Mouse (Mus musculus): Measurements from ENCODE around the gene Fancc. TPM values are rescaled to one million over a fixed set of nuclear protein-coding genes. Genes with fewer than 3 reads are reported as not detected.

The Fancc gene
- polyA plus RNA-seq, 1 experiment from 2014 or later, result 23.2 TPM

GRCm38 (mm10) chr13:63309563-63309962, 187.5 kb downstream of the Fancc start:
- H3K9me3 ChIP-seq, result no peaks in the 10 kb centered on the region
- H3K9ac ChIP-seq, result no peak overlapping the region
- no peak overlapping the region for H3K4me2 ChIP-seq (replicated peaks)
- H3K27ac ChIP-seq, result peak overlapping the region; percentile 48; the same call in 1 of the 2 replicates
- 86% methylated on average over 3 of the region's 3 CpGs for WGBS
- peaks cover 32% of the 10 kb centered on the region for H3K36me3 ChIP-seq
- no peaks in the 10 kb centered on the region for H3K27me3 ChIP-seq
- H3K4me1 ChIP-seq, result peaks cover 48% of the 10 kb centered on the region
- no peak for ATAC-seq (ENCODE audit: low FRiP score, low read depth)
- H3K4me3 ChIP-seq, result no peak overlapping the region

- ATAC-seq (ENCODE audit: low FRiP score, low read depth), result no peak
- 0 out of 2 replicates have a peak overlapping the region, but pooled peaks have one; percentile 15 for H3K27ac ChIP-seq
- 83% methylated on average over 5 of the region's 5 CpGs for WGBS
Measured at GRCm38 (mm10) chr13:63306768-63307167, 190.3 kb downstream of the Fancc start.

GRCm38 (mm10) chr13:63305160-63306011, 191.7 kb downstream of the Fancc start:
- Histone ChIP-seq H3K4me1 (peaks cover 78% of the 10 kb centered on the region), H3K27me3 (no peaks in the 10 kb centered on the region), H3K27ac (peak overlapping the region; percentile 65), H3K9me3 (no peaks in the 10 kb centered on the region), H3K36me3 (peaks cover 63% of the 10 kb centered on the region), H3K4me3 (no peak overlapping the region), H3K9ac (no peak overlapping the region; the same call in 1 of the 2 replicates), H3K4me2 (replicated peaks) (no peak overlapping the region)
- ATAC-seq (ENCODE audit: low FRiP score, low read depth), result no peak; the same call in 1 of the 2 replicates
- 28% methylated on average over 16 of the region's 16 CpGs for WGBS

More at GRCm38 (mm10) chr13:63306768-63307167, 190.3 kb downstream of the Fancc start:
- H3K4me3 ChIP-seq, result no peak overlapping the region
- H3K9me3 ChIP-seq, result no peaks in the 10 kb centered on the region
- H3K27me3 ChIP-seq, result no peaks in the 10 kb centered on the region
- H3K36me3 ChIP-seq, result peaks cover 52% of the 10 kb centered on the region
- H3K4me1 ChIP-seq, result peaks cover 65% of the 10 kb centered on the region
- H3K4me2 ChIP-seq (replicated peaks), result no peak overlapping the region
- H3K9ac ChIP-seq, result no peak overlapping the region

- H3K4me1 ChIP-seq, result peaks cover 84% of the 10 kb centered on the region
- WGBS, result 48% methylated on average over 3 of the region's 3 CpGs
- ATAC-seq (ENCODE audit: low FRiP score, low read depth), result no peak
- H3K27ac ChIP-seq, result peak overlapping the region; percentile 65; the same call in 1 of the 2 replicates
- no peaks in the 10 kb centered on the region for H3K9me3 ChIP-seq
- H3K36me3 ChIP-seq, result peaks cover 69% of the 10 kb centered on the region
- H3K4me3 ChIP-seq, result no peak overlapping the region
- H3K27me3 ChIP-seq, result no peaks in the 10 kb centered on the region
- no peak overlapping the region for H3K4me2 ChIP-seq (replicated peaks)
- no peak overlapping the region; the same call in 1 of the 2 replicates for H3K9ac ChIP-seq
Measured at GRCm38 (mm10) chr13:63304799-63305159, 192.3 kb downstream of the Fancc start.

GRCm38 (mm10) chr13:63304124-63304792, 192.8 kb downstream of the Fancc start:
- WGBS, result 68% methylated on average over 6 of the region's 6 CpGs
- Histone ChIP-seq H3K9ac (no peak overlapping the region), H3K4me2 (replicated peaks) (no peak overlapping the region), H3K4me3 (no peak overlapping the region), H3K27me3 (no peaks in the 10 kb centered on the region), H3K4me1 (peaks cover 83% of the 10 kb centered on the region), H3K27ac (no peak overlapping the region), H3K36me3 (peaks cover 73% of the 10 kb centered on the region), H3K9me3 (no peaks in the 10 kb centered on the region)
- ATAC-seq (ENCODE audit: low FRiP score, low read depth), result no peak

- Histone ChIP-seq H3K27ac (peak overlapping the region; percentile 67), H3K4me2 (replicated peaks) (no peak overlapping the region), H3K4me1 (peaks cover 80% of the 10 kb centered on the region), H3K27me3 (no peaks in the 10 kb centered on the region), H3K9ac (no peak overlapping the region), H3K36me3 (peaks cover 92% of the 10 kb centered on the region), H3K4me3 (no peak overlapping the region), H3K9me3 (no peaks in the 10 kb centered on the region)
- no peak for ATAC-seq (ENCODE audit: low FRiP score, low read depth)
- 80% methylated on average over 5 of the region's 5 CpGs for WGBS
Measured at GRCm38 (mm10) chr13:63302381-63302780, 194.7 kb downstream of the Fancc start.

GRCm38 (mm10) chr13:63301764-63302209, 195.3 kb downstream of the Fancc start:
- Histone ChIP-seq H3K4me1 (peaks cover 77% of the 10 kb centered on the region), H3K9me3 (no peaks in the 10 kb centered on the region), H3K4me2 (replicated peaks) (no peak overlapping the region), H3K9ac (no peak overlapping the region), H3K4me3 (no peak overlapping the region), H3K36me3 (peaks cover 92% of the 10 kb centered on the region), H3K27ac (peak overlapping the region; percentile 67), H3K27me3 (no peaks in the 10 kb centered on the region)
- 12% methylated on average over 3 of the region's 3 CpGs for WGBS
- peak; percentile 29; the same call in 1 of the 2 replicates for ATAC-seq (ENCODE audit: low FRiP score, low read depth)

- H3K9ac ChIP-seq, result no peak overlapping the region
- H3K27me3 ChIP-seq, result no peaks in the 10 kb centered on the region
- ATAC-seq (ENCODE audit: low FRiP score, low read depth), result no peak
- 67% methylated on average over 7 of the region's 7 CpGs for WGBS
- H3K4me1 ChIP-seq, result peaks cover 74% of the 10 kb centered on the region
- peaks cover 97% of the 10 kb centered on the region for H3K36me3 ChIP-seq
- no peak overlapping the region for H3K4me2 ChIP-seq (replicated peaks)
- H3K4me3 ChIP-seq, result no peak overlapping the region
- H3K9me3 ChIP-seq, result no peaks in the 10 kb centered on the region
- peak overlapping the region; percentile 67 for H3K27ac ChIP-seq
Measured at GRCm38 (mm10) chr13:63300929-63301328, 196.1 kb downstream of the Fancc start.

GRCm38 (mm10) chr13:63298931-63299330, 198.1 kb downstream of the Fancc start:
- Histone ChIP-seq H3K4me3 (no peak overlapping the region), H3K4me1 (peaks cover 72% of the 10 kb centered on the region), H3K27me3 (no peaks in the 10 kb centered on the region), H3K27ac (no peak overlapping the region; the same call in 1 of the 2 replicates), H3K4me2 (replicated peaks) (no peak overlapping the region), H3K9ac (no peak overlapping the region), H3K36me3 (peaks cover 95% of the 10 kb centered on the region), H3K9me3 (no peaks in the 10 kb centered on the region)
- no peak for ATAC-seq (ENCODE audit: low FRiP score, low read depth)
- 79% methylated on average over 5 of the region's 5 CpGs for WGBS

GRCm38 (mm10) chr13:63297933-63298332, 199.1 kb downstream of the Fancc start:
- H3K9ac ChIP-seq, result no peak overlapping the region
- H3K27ac ChIP-seq, result no peak overlapping the region
- H3K36me3 ChIP-seq, result peaks cover 91% of the 10 kb centered on the region
- ATAC-seq (ENCODE audit: low FRiP score, low read depth), result no peak
- H3K27me3 ChIP-seq, result no peaks in the 10 kb centered on the region
- peaks cover 71% of the 10 kb centered on the region for H3K4me1 ChIP-seq
- no peak overlapping the region for H3K4me3 ChIP-seq
- H3K9me3 ChIP-seq, result no peaks in the 10 kb centered on the region
- 94% methylated on average over 3 of the region's 3 CpGs for WGBS
- no peak overlapping the region for H3K4me2 ChIP-seq (replicated peaks)

GRCm38 (mm10) chr13:63297003-63297402, 200.1 kb downstream of the Fancc start:
- H3K9ac ChIP-seq, result no peak overlapping the region
- H3K9me3 ChIP-seq, result no peaks in the 10 kb centered on the region
- 89% methylated on average over 2 of the region's 2 CpGs for WGBS
- H3K4me3 ChIP-seq, result no peak overlapping the region
- H3K36me3 ChIP-seq, result peaks cover 91% of the 10 kb centered on the region
- H3K27ac ChIP-seq, result no peak overlapping the region
- no peak for ATAC-seq (ENCODE audit: low FRiP score, low read depth)
- no peak overlapping the region for H3K4me2 ChIP-seq (replicated peaks)
- peaks cover 71% of the 10 kb centered on the region for H3K4me1 ChIP-seq
- no peaks in the 10 kb centered on the region for H3K27me3 ChIP-seq

- WGBS, result 83% methylated on average over 11 of the region's 11 CpGs
- H3K4me2 ChIP-seq (replicated peaks), result no peak overlapping the region
- no peaks in the 10 kb centered on the region for H3K9me3 ChIP-seq
- no peak for ATAC-seq (ENCODE audit: low FRiP score, low read depth)
- no peak overlapping the region for H3K9ac ChIP-seq
- H3K4me1 ChIP-seq, result peaks cover 69% of the 10 kb centered on the region
- H3K4me3 ChIP-seq, result no peak overlapping the region
- H3K36me3 ChIP-seq, result peaks cover 90% of the 10 kb centered on the region
- H3K27ac ChIP-seq, result peak overlapping the region; percentile 33; the same call in 1 of the 2 replicates
- no peaks in the 10 kb centered on the region for H3K27me3 ChIP-seq
Measured at GRCm38 (mm10) chr13:63296300-63296699, 200.8 kb downstream of the Fancc start.
